Mouse (Mus musculus): ENCODE measurements around the gene Rfx8.

Gene Rfx8

GRCm38 (mm10) chr1:39645905-39646759 lies 74.7 kb downstream of the Rfx8 start:
- DNase-seq (ENCODE audit: low read depth), result no peak

GRCm38 (mm10) chr1:39644333-39644732 lies 76.5 kb downstream of the Rfx8 start:
- DNase-seq (ENCODE audit: low read depth), result no peak

GRCm38 (mm10) chr1:39641667-39642066 lies 79.1 kb downstream of the Rfx8 start:
- DNase-seq (ENCODE audit: low read depth), result no peak

- no peak for DNase-seq (ENCODE audit: low read depth)
Observed at GRCm38 (mm10) chr1:39637139-39637538, 83.7 kb downstream of the Rfx8 start.

- DNase-seq (ENCODE audit: low read depth), result no peak
Observed at GRCm38 (mm10) chr1:39636660-39637059, 84.1 kb downstream of the Rfx8 start.

- no peak for DNase-seq (ENCODE audit: low read depth)
Observed at GRCm38 (mm10) chr1:39636196-39636595, 84.6 kb downstream of the Rfx8 start.

- no peak for DNase-seq (ENCODE audit: low read depth)
Observed at GRCm38 (mm10) chr1:39628606-39629005, 92.2 kb downstream of the Rfx8 start.

- DNase-seq (ENCODE audit: low read depth), result no peak
Observed at GRCm38 (mm10) chr1:39625491-39625890, 95.3 kb downstream of the Rfx8 start.

GRCm38 (mm10) chr1:39623729-39624128 lies 97.1 kb downstream of the Rfx8 start:
- DNase-seq (ENCODE audit: low read depth), result no peak

- no peak for DNase-seq (ENCODE audit: low read depth)
Observed at GRCm38 (mm10) chr1:39623106-39623505, 97.7 kb downstream of the Rfx8 start.

- no peak for DNase-seq (ENCODE audit: low read depth)
Observed at GRCm38 (mm10) chr1:39618524-39618923, 102.3 kb downstream of the Rfx8 start.

- DNase-seq (ENCODE audit: low read depth), result no peak
Observed at GRCm38 (mm10) chr1:39615526-39615925, 105.3 kb downstream of the Rfx8 start.
